Mouse (Mus musculus) midbrain, embryonic 11.5 days (tissue): ENCODE data around the gene Fbln2. TPM values are rescaled to one million over a fixed set of nuclear protein-coding genes. Genes with fewer than 3 reads are reported as not detected.
A peak's percentile ranks its signal among the peaks of the same experiment; 100 is the strongest.

ENCODE experiments used
- ATAC-seq: fragments of 200-750 bp; cut with Nextera tagmentation; 2 replicates; pipeline ENCODE4 v1.8.0; 2017; ENCODE audit warnings: moderate TSS enrichment, moderate library complexity; ENCODE audit not compliant: low FRiP score
- DNase-seq: peaks from one replicate; pipeline ENCODE4 v3.0.0; 2015; ENCODE audit warnings: low spot score; ENCODE audit errors: missing footprints
- H3K27ac ChIP-seq: fragments of 300-500 bp; sonication (generic); 2 replicates; pipeline ENCODE4 v1.5.1; 2014; ENCODE audit warnings: low read depth, low read length
- H3K27me3 ChIP-seq: fragments of 300-500 bp; sonication (generic); 2 replicates; pipeline ENCODE4 v1.6.1; 2014; ENCODE audit warnings: mild to moderate bottlenecking, low read length, moderate library complexity, mixed read lengths; ENCODE audit not compliant: control insufficient read depth, insufficient read depth
- H3K36me3 ChIP-seq: fragments of 300-500 bp; sonication (generic); 2 replicates; pipeline ENCODE4 v1.6.1; 2014; ENCODE audit warnings: mild to moderate bottlenecking, low read length, moderate library complexity, mixed read lengths; ENCODE audit not compliant: control insufficient read depth, insufficient read depth
- H3K4me1 ChIP-seq: fragments of 300-500 bp; sonication (generic); 2 replicates; pipeline ENCODE4 v1.6.1; 2014; ENCODE audit warnings: low read length; ENCODE audit not compliant: control insufficient read depth, insufficient read depth
- H3K4me2 ChIP-seq: fragments of 300-500 bp; sonication (generic); 2 replicates; pipeline ENCODE4 v1.6.1; 2014; ENCODE audit warnings: mild to moderate bottlenecking, moderate library complexity
- H3K4me3 ChIP-seq: fragments of 300-500 bp; sonication (generic); 2 replicates; pipeline ENCODE4 v1.5.1; 2014; ENCODE audit warnings: low read depth, low read length
- H3K9ac ChIP-seq: fragments of 300-500 bp; sonication (generic); 2 replicates; pipeline ENCODE4 v1.6.1; 2014; ENCODE audit warnings: low read length
- H3K9me3 ChIP-seq: fragments of 300-500 bp; sonication (generic); 2 replicates; pipeline ENCODE4 v1.6.1; 2016; ENCODE audit warnings: low read length; ENCODE audit not compliant: control insufficient read depth
- WGBS: fragments of 180-500 bp; shearing (Covaris S2); extraction: QIAGEN DNeasy Blood & Tissue Kit; methylation state at CpG from one replicate; pipeline ENCODE4 v1.1.7; 2014; 5-methylcytosine and 5-hydroxymethylcytosine counted together
- polyA plus RNA-seq: library from polyadenylated mRNA; unstranded; fragments of >200 nt; fragmentation: Nextera tagmentation; extraction: Ambion mirVana; gene quantifications from 2 replicates; pipeline ENCODE4 v1.2.1, GENCODE M21; 2014

Fbln2 gene
- polyA plus RNA-seq, 1 experiment from 2014 or later, result 21.9 TPM

GRCm38 (mm10) chr6:91231000-91231399 is 18.7 kb downstream of the Fbln2 start:
- WGBS, result 93% methylated on average over 5 of the region's 5 CpGs
- peaks cover 2% of the 10 kb centered on the region for H3K4me1 ChIP-seq
- H3K27me3 ChIP-seq, result no peaks in the 10 kb centered on the region
- H3K27ac ChIP-seq, result no peak overlapping the region
- no peak overlapping the region for H3K4me2 ChIP-seq
- ATAC-seq (no peak), DNase-seq (no peak)
- H3K9me3 ChIP-seq, result no peaks in the 10 kb centered on the region
- no peaks in the 10 kb centered on the region for H3K36me3 ChIP-seq
- no peak overlapping the region for H3K9ac ChIP-seq
- H3K4me3 ChIP-seq, result no peak overlapping the region

GRCm38 (mm10) chr6:91231523-91231922 is 19.3 kb downstream of the Fbln2 start:
- ATAC-seq (no peak), DNase-seq (no peak)
- no peaks in the 10 kb centered on the region for H3K9me3 ChIP-seq
- no peaks in the 10 kb centered on the region for H3K27me3 ChIP-seq
- 84% methylated on average over 4 of the region's 4 CpGs for WGBS
- no peak overlapping the region for H3K27ac ChIP-seq
- no peak overlapping the region for H3K4me2 ChIP-seq
- no peak overlapping the region for H3K9ac ChIP-seq
- H3K36me3 ChIP-seq, result no peaks in the 10 kb centered on the region
- no peak overlapping the region for H3K4me3 ChIP-seq
- H3K4me1 ChIP-seq, result peaks cover 7% of the 10 kb centered on the region

DNA sequence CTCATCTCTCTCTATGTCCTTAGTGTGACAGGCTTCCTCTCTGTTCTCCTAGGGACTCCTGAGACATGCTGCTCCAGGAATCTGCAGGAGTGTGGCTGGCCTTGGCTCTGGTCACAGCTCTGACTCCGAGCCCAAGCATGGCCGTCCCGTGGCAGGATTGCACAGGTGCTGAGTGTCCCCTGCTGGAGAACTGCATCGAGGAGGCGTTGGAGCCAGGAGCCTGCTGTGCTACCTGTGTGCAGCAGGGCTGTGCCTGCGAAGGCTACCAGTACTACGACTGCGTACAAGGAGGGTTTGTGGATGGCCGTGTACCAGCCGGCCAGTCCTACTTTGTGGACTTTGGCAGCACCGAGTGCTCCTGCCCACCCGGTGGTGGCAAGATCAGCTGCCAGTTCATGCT is 20.8 kb downstream of the Fbln2 start:
- Histone ChIP-seq H3K27me3 (no peaks in the 10 kb centered on the region), H3K36me3 (no peaks in the 10 kb centered on the region), H3K27ac (no peak overlapping the region), H3K4me2 (no peak overlapping the region), H3K9ac (no peak overlapping the region), H3K4me1 (peaks cover 8% of the 10 kb centered on the region), H3K9me3 (no peaks in the 10 kb centered on the region), H3K4me3 (no peak overlapping the region)
- 86% methylated on average over 12 of the region's 12 CpGs for WGBS
- ATAC-seq (no peak), DNase-seq (no peak)

- H3K4me1 ChIP-seq, result peaks cover 8% of the 10 kb centered on the region
- no peaks in the 10 kb centered on the region for H3K36me3 ChIP-seq
- no peaks in the 10 kb centered on the region for H3K9me3 ChIP-seq
- H3K27me3 ChIP-seq, result no peaks in the 10 kb centered on the region
- no peak overlapping the region for H3K9ac ChIP-seq
- H3K4me2 ChIP-seq, result no peak overlapping the region
- H3K4me3 ChIP-seq, result no peak overlapping the region
- ATAC-seq, result no peak
- WGBS, result 66% methylated on average over 10 of the region's 10 CpGs
- DNase-seq, result no peak
- H3K27ac ChIP-seq, result no peak overlapping the region
Observed at GRCm38 (mm10) chr6:91233424-91234015, 21.3 kb downstream of the Fbln2 start.

GRCm38 (mm10) chr6:91236006-91236405 is 23.8 kb downstream of the Fbln2 start:
- no peaks in the 10 kb centered on the region for H3K9me3 ChIP-seq
- no peak overlapping the region for H3K9ac ChIP-seq
- H3K27me3 ChIP-seq, result no peaks in the 10 kb centered on the region
- H3K27ac ChIP-seq, result no peak overlapping the region
- 63% methylated on average over 11 of the region's 11 CpGs for WGBS
- no peak overlapping the region for H3K4me2 ChIP-seq
- H3K4me1 ChIP-seq, result peaks cover 8% of the 10 kb centered on the region
- no peak for DNase-seq
- 0 out of 2 replicates have a peak, but pooled peaks have one; percentile 20 for ATAC-seq
- no peak overlapping the region for H3K4me3 ChIP-seq
- no peaks in the 10 kb centered on the region for H3K36me3 ChIP-seq

- ATAC-seq (no peak), DNase-seq (no peak)
- no peaks in the 10 kb centered on the region for H3K9me3 ChIP-seq
- H3K4me3 ChIP-seq, result no peak overlapping the region
- WGBS, result 46% methylated on average over 6 of the region's 6 CpGs
- no peak overlapping the region for H3K27ac ChIP-seq
- no peak overlapping the region for H3K4me2 ChIP-seq
- peaks cover 8% of the 10 kb centered on the region for H3K4me1 ChIP-seq
- H3K27me3 ChIP-seq, result no peaks in the 10 kb centered on the region
- H3K36me3 ChIP-seq, result no peaks in the 10 kb centered on the region
- no peak overlapping the region for H3K9ac ChIP-seq
Observed at GRCm38 (mm10) chr6:91236429-91236828, 24.2 kb downstream of the Fbln2 start.

GRCm38 (mm10) chr6:91237273-91237672 is 25.0 kb downstream of the Fbln2 start:
- no peak overlapping the region for H3K27ac ChIP-seq

DNA sequence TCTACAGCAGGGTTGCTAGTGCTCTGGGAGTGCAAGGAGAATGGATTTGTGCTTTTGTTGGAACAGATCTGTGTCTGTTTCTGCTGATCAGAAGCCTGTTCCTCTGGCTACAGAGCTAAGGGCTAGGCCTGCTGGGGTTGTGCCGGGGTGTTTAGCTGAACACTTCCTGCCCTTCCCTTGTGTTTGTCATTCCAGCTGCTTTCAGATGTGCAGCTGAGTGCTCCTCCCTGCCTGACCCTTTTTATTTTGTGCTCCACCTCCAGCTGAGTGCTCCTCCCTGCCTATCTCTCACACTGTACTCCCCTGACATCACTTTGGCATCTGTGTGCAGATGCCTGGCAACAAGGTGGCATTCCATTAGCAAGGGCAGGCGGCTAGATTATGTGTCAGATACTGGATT is 28.3 kb downstream of the Fbln2 start:
- Histone ChIP-seq H3K36me3 (no peaks in the 10 kb centered on the region), H3K4me1 (peaks cover 14% of the 10 kb centered on the region), H3K9ac (no peak overlapping the region), H3K4me3 (no peak overlapping the region), H3K27ac (no peak overlapping the region), H3K4me2 (no peak overlapping the region), H3K27me3 (no peaks in the 10 kb centered on the region; the same call in 1 of the 2 replicates), H3K9me3 (no peaks in the 10 kb centered on the region)
- 68% methylated on average over 2 of the region's 2 CpGs for WGBS
- no peak for DNase-seq
- ATAC-seq, result no peak

More at GRCm38 (mm10) chr6:91237273-91237672, 25.0 kb downstream of the Fbln2 start:
- Histone ChIP-seq H3K9me3 (no peaks in the 10 kb centered on the region), H3K36me3 (no peaks in the 10 kb centered on the region), H3K4me1 (peaks cover 8% of the 10 kb centered on the region), H3K9ac (no peak overlapping the region), H3K4me3 (no peak overlapping the region), H3K4me2 (no peak overlapping the region), H3K27me3 (no peaks in the 10 kb centered on the region)
- ATAC-seq (no peak), DNase-seq (no peak)
- 58% methylated on average over 2 of the region's 2 CpGs for WGBS

GRCm38 (mm10) chr6:91240964-91241363 is 28.7 kb downstream of the Fbln2 start:
- no peak overlapping the region for H3K4me2 ChIP-seq
- H3K27me3 ChIP-seq, result no peaks in the 10 kb centered on the region; the same call in 1 of the 2 replicates
- DNase-seq (no peak), ATAC-seq (no peak)
- H3K4me3 ChIP-seq, result no peak overlapping the region
- no peaks in the 10 kb centered on the region for H3K36me3 ChIP-seq
- H3K4me1 ChIP-seq, result peaks cover 15% of the 10 kb centered on the region
- H3K9me3 ChIP-seq, result no peaks in the 10 kb centered on the region
- no peak overlapping the region for H3K27ac ChIP-seq
- no peak overlapping the region for H3K9ac ChIP-seq
